23 mouse cellular contexts compared by ENCODE assay signal in genomic region chr5:107210040-107210439, GRCm38 (mm10).
DNase-seq lines count a peak whose midpoint lies in the region; ATAC-seq and TF ChIP-seq lines count a peak whose summit lies in the region.
"Had no signal": no experiment of that assay in that cellular context is flagged by ENCODE, and none has a peak within 500 bp of the region (broad histone marks: within the 10 kb centered on the region; RNA-seq: fewer than 3 reads in every experiment).

No protein-coding gene starts in this region.

- peaks cover 10% of the 10 kb centered on the region for H3K4me1 ChIP-seq in liver, embryonic 11.5 days (replicated peaks; ENCODE audit: control insufficient read depth, insufficient read depth, low read length)
- H3K4me1 ChIP-seq in liver, postnatal 0 days (ENCODE audit: insufficient read depth), result no peaks in the 10 kb centered on the region
- H3K4me1 ChIP-seq in midbrain, embryonic 10.5 days, result peaks cover 3% of the 10 kb centered on the region; the same call in 1 of the 2 replicates
- H3K4me1 ChIP-seq in midbrain, embryonic 13.5 days (replicated peaks), result no peaks in the 10 kb centered on the region
- H3K4me1 ChIP-seq: forebrain, embryonic 12.5 days had no signal

- ATAC-seq in liver, embryonic 11.5 days (replicated peaks; ENCODE audit: low FRiP score), result peak; percentile 37; the same call in 1 of the 2 replicates
- ATAC-seq in liver, postnatal 0 days, result no peak
- ATAC-seq in midbrain, embryonic 13.5 days, result no peak
- 0 out of 2 replicates have a peak, but pooled peaks have one; percentile 16 for ATAC-seq in megakaryocyte progenitor cell, adult 5-6 weeks (replicated peaks; ENCODE audit: poor library complexity)
- ATAC-seq: forebrain, embryonic 14.5 days had no signal

- no peak overlapping the region for H3K4me2 ChIP-seq in liver, embryonic 11.5 days
- no peak overlapping the region for H3K4me2 ChIP-seq in liver, postnatal 0 days (ENCODE audit: low read depth, low read length)
- H3K4me2 ChIP-seq in midbrain, embryonic 13.5 days (replicated peaks), result no peak overlapping the region
- H3K4me2 ChIP-seq: embryonic facial prominence, embryonic 13.5 days; embryonic facial prominence, embryonic 15.5 days; forebrain, embryonic 12.5 days had no signal

- 66% methylated on average over 2 of the region's 2 CpGs for whole genome bisulfite sequencing in liver, embryonic 11.5 days
- WGBS in liver, postnatal 0 days (ENCODE audit: insufficient replicate concordance), result 70% methylated on average over 2 of the region's 2 CpGs
- 73% methylated on average over 2 of the region's 2 CpGs for WGBS in midbrain, embryonic 10.5 days
- WGBS in midbrain, embryonic 13.5 days, result 67% methylated on average over 2 of the region's 2 CpGs

- peaks cover 4% of the 10 kb centered on the region; the same call in 1 of the 2 replicates for H3K36me3 ChIP-seq in liver, embryonic 11.5 days (ENCODE audit: control insufficient read depth, insufficient read depth, low read length)
- H3K36me3 ChIP-seq in liver, postnatal 0 days (replicated peaks; ENCODE audit: insufficient read depth, low read length), result no peaks in the 10 kb centered on the region
- no peaks in the 10 kb centered on the region for H3K36me3 ChIP-seq in midbrain, embryonic 10.5 days
- no peaks in the 10 kb centered on the region for H3K36me3 ChIP-seq in midbrain, embryonic 13.5 days
- H3K36me3 ChIP-seq: forebrain, embryonic 10.5 days; forebrain, embryonic 12.5 days had no signal

- peak overlapping the region; percentile 52 for H3K27ac ChIP-seq in liver, embryonic 11.5 days (ENCODE audit: low read depth, low read length)
- H3K27ac ChIP-seq in liver, postnatal 0 days (ENCODE audit: low read depth), result no peak overlapping the region
- H3K27ac ChIP-seq in midbrain, embryonic 10.5 days (replicated peaks), result 0 out of 2 replicates have a peak overlapping the region, but pooled peaks have one; percentile 18
- no peak overlapping the region for H3K27ac ChIP-seq in midbrain, embryonic 13.5 days
- H3K27ac ChIP-seq: embryonic facial prominence, embryonic 13.5 days; embryonic facial prominence, embryonic 15.5 days; forebrain, embryonic 10.5 days; forebrain, embryonic 12.5 days had no signal

- DNase-seq in liver, embryonic 11.5 days (ENCODE audit: low spot score), result no peak
- DNase-seq in liver, postnatal 0 days, result no peak
- no peak for DNase-seq in midbrain, embryonic 10.5 days (ENCODE audit: low spot score)
- no peak for DNase-seq in B cell, adult 2 months
- no peak for DNase-seq in lung, adult 18-20 months
- DNase-seq: adrenal gland, adult 2 months; adrenal gland, postnatal 10 days; adrenal gland, postnatal 25 days; cerebellum, adult 11 months; cerebellum, adult 18-20 months; cerebellum, adult 8-10 months; cerebellum, adult 9-11 months; cerebellum, postnatal 14 days; cerebellum, postnatal 36 days; embryo, embryonic 11 days had no signal

- H3K9me3 ChIP-seq in liver, embryonic 11.5 days (ENCODE audit: control insufficient read depth, low read length), result no peaks in the 10 kb centered on the region
- H3K9me3 ChIP-seq in liver, postnatal 0 days (ENCODE audit: low read length), result no peaks in the 10 kb centered on the region
- no peaks in the 10 kb centered on the region for H3K9me3 ChIP-seq in midbrain, embryonic 10.5 days (replicated peaks)
- no peaks in the 10 kb centered on the region for H3K9me3 ChIP-seq in midbrain, embryonic 13.5 days
- H3K9me3 ChIP-seq: embryonic facial prominence, embryonic 13.5 days; embryonic facial prominence, embryonic 15.5 days; forebrain, embryonic 10.5 days; forebrain, embryonic 12.5 days had no signal

- no peak overlapping the region for H3K9ac ChIP-seq in liver, embryonic 11.5 days (ENCODE audit: low read depth, low read length)
- H3K9ac ChIP-seq in liver, postnatal 0 days (replicated peaks), result no peak overlapping the region
- no peak overlapping the region for H3K9ac ChIP-seq in midbrain, embryonic 13.5 days (replicated peaks)
- H3K9ac ChIP-seq: embryonic facial prominence, embryonic 13.5 days; embryonic facial prominence, embryonic 15.5 days; forebrain, embryonic 12.5 days had no signal

- no peak for TF ChIP-seq EP300 in liver, postnatal 0 days (IDR thresholded peaks at IDR 0.05; ENCODE audit: low read depth)

- TF ChIP-seq CTCF in liver, postnatal 0 days (IDR thresholded peaks at IDR 0.05; ENCODE audit: low read depth), result no peak

- H3K4me3 ChIP-seq in liver, embryonic 11.5 days (ENCODE audit: low read depth, low read length), result no peak overlapping the region
- H3K4me3 ChIP-seq in liver, postnatal 0 days (ENCODE audit: low read depth, low read length), result no peak overlapping the region
- no peak overlapping the region for H3K4me3 ChIP-seq in midbrain, embryonic 10.5 days
- H3K4me3 ChIP-seq in midbrain, embryonic 13.5 days (replicated peaks), result no peak overlapping the region
- H3K4me3 ChIP-seq: embryonic facial prominence, embryonic 13.5 days; embryonic facial prominence, embryonic 15.5 days; erythroblast, embryonic 14.5 days; forebrain, embryonic 10.5 days; forebrain, embryonic 12.5 days had no signal

- no peaks in the 10 kb centered on the region for H3K27me3 ChIP-seq in liver, embryonic 11.5 days (replicated peaks; ENCODE audit: control insufficient read depth, insufficient read depth, low read length)
- no peaks in the 10 kb centered on the region for H3K27me3 ChIP-seq in liver, postnatal 0 days (ENCODE audit: insufficient read depth, low read length)
- H3K27me3 ChIP-seq in midbrain, embryonic 10.5 days (ENCODE audit: low read depth, poor library complexity, severe bottlenecking), result no peaks in the 10 kb centered on the region
- no peaks in the 10 kb centered on the region for H3K27me3 ChIP-seq in midbrain, embryonic 13.5 days
- H3K27me3 ChIP-seq: embryonic facial prominence, embryonic 13.5 days; embryonic facial prominence, embryonic 15.5 days had no signal

Comparison
In these comparisons a context has a peak if more than half of its experiments do, and no peak if none do; other contexts are left out.
1. ATAC-seq: peak in liver, embryonic 11.5 days (single experiment) and megakaryocyte progenitor cell, adult 5-6 weeks (single experiment); none in liver, postnatal 0 days (single experiment) and midbrain, embryonic 13.5 days (single experiment).
2. H3K27ac ChIP-seq: peak in liver, embryonic 11.5 days (single experiment) and midbrain, embryonic 10.5 days (single experiment); none in liver, postnatal 0 days (single experiment) and midbrain, embryonic 13.5 days (single experiment).